Mouse (Mus musculus): ENCODE results near the gene Vsig10.

DNA sequence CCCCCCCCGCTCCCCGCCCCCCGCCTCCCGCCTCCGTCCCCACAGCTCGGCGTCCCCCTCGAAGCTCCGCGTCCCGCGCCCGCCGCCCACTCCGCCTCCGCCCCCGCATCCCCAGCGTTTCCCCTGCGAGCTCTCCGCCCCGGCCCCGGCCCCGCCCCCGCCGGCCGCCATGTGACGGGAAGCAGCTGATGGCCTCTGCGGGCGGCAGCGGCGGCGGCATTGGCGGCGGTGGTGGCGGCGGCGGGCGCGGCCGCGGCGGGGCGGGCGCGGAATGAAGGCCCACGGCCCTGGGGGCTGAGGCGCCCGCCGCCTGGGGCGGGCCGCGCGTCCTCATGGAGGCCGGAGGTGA is 38.2 kb downstream of the Vsig10 start, which contains the start of gene Wsb2:
- TF ChIP-seq POLR2A (IDR thresholded peaks at IDR 0.05; ENCODE audit: low read depth, low read length) (no peak), CTCF (IDR thresholded peaks at IDR 0.05; ENCODE audit: extremely low read depth, insufficient read length, insufficient replicate concordance, low read depth, low read length) (no peak)

Measured in small intestine, adult 2 months (tissue).